Mouse (Mus musculus) small intestine, adult 2 months (tissue): ENCODE measurements around the gene Ppm1l.

ENCODE experiments used
- CTCF ChIP-seq: fragments of 200-500 bp; IDR thresholded peaks from 2 replicates; pipeline ENCODE4 v1.5.1; 2012; ENCODE audit warnings: low read depth, mild to moderate bottlenecking, control low read depth, inconsistent platforms, low read length, moderate library complexity, mixed read lengths; ENCODE audit not compliant: insufficient replicate concordance, insufficient read length; ENCODE audit errors: extremely low read depth
- POLR2A ChIP-seq: fragments of 200-500 bp; IDR thresholded peaks from 2 replicates; pipeline ENCODE4 v1.6.1; 2012; ENCODE audit warnings: low read depth, mild to moderate bottlenecking, control low read depth, inconsistent platforms, low read length, moderate library complexity

- TF ChIP-seq POLR2A (no peak), CTCF (no peak)
Measured at GRCm38 (mm10) chr3:69423371-69423770, 106.7 kb downstream of the Ppm1l start.
